Mouse (Mus musculus) thymus, adult 2 months (tissue): ENCODE measurements around the gene Mb21d2. TPM values are rescaled to one million over a fixed set of nuclear protein-coding genes. Genes with fewer than 3 reads are reported as not detected.

Source experiments
- DNase-seq: peaks from one replicate; pipeline ENCODE4 v3.0.0; 2021
- H3K27ac ChIP-seq: fragments of 200-500 bp; 2 replicates; pipeline ENCODE4 v1.5.1; 2012; ENCODE audit warnings: low read length, control low read depth; ENCODE audit not compliant: control insufficient read depth, insufficient read depth
- H3K27me3 ChIP-seq: fragments of 200-500 bp; 2 replicates; pipeline ENCODE4 v1.6.1; 2012; ENCODE audit warnings: mild to moderate bottlenecking, low read length, moderate library complexity, mixed read lengths; ENCODE audit not compliant: control insufficient read depth, insufficient read depth
- H3K36me3 ChIP-seq: fragments of 200-500 bp; 2 replicates; pipeline ENCODE4 v1.6.1; 2012; ENCODE audit warnings: mild to moderate bottlenecking, low read length, moderate library complexity; ENCODE audit not compliant: control insufficient read depth, insufficient read depth
- H3K4me1 ChIP-seq: fragments of 200-500 bp; replicated peaks from 2 replicates; pipeline ENCODE4 v1.6.1; 2012; ENCODE audit warnings: low read length; ENCODE audit not compliant: control insufficient read depth, insufficient read depth
- H3K4me3 ChIP-seq: fragments of 200-500 bp; 2 replicates; pipeline ENCODE4 v1.5.1; 2012; ENCODE audit warnings: mild to moderate bottlenecking, low read length, control low read depth, moderate library complexity; ENCODE audit not compliant: control insufficient read depth, insufficient read depth
- CTCF ChIP-seq: fragments of 200-500 bp; IDR thresholded peaks from 2 replicates; pipeline ENCODE4 v1.5.1; 2012; ENCODE audit warnings: mild to moderate bottlenecking, control low read depth, low read length, moderate library complexity, borderline replicate concordance; ENCODE audit not compliant: control insufficient read depth, poor library complexity, insufficient read depth; ENCODE audit errors: extremely low read depth
- POLR2A ChIP-seq: fragments of 200-500 bp; IDR thresholded peaks from 2 replicates; pipeline ENCODE4 v1.6.1; 2012; ENCODE audit warnings: mild to moderate bottlenecking, low read length, control low read depth, moderate library complexity; ENCODE audit not compliant: control insufficient read depth, poor library complexity, insufficient read depth; ENCODE audit errors: extremely low read depth
- WGBS: fragments of 180-500 bp; shearing (Covaris S2); methylation state at CpG from one replicate; pipeline ENCODE4 v1.1.7; 2018; 5-methylcytosine and 5-hydroxymethylcytosine counted together
- polyA plus RNA-seq: library from polyadenylated mRNA; depleted of rRNA; stranded (reverse); fragments of >200 nt; gene quantifications from 2 replicates; pipeline ENCODE4 v1.2.3, GENCODE M21; 2012

The Mb21d2 gene
- polyA plus RNA-seq, 1 experiment: 3.3 TPM

DNA sequence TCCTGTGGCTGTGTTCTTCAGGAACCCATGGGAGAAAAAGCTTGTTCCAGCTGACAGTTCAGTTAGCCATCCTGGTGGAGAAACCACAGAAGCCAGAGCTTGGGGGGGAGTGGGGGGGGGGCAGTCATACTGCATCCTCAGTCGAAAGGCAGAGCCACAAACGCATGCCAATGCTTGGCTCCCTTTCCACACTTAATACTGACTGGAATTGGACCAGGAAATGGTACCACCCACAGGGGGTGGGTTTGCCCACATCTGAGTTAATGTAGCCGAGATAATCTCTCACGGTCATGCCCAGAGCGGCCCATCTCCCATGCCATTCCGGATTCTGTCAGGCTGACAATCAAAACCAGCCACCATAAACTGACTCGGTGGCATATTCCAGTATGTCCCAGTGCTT lies 14.1 kb downstream of the Mb21d2 start:
- no peak for TF ChIP-seq POLR2A
- TF ChIP-seq CTCF: no peak

DNA sequence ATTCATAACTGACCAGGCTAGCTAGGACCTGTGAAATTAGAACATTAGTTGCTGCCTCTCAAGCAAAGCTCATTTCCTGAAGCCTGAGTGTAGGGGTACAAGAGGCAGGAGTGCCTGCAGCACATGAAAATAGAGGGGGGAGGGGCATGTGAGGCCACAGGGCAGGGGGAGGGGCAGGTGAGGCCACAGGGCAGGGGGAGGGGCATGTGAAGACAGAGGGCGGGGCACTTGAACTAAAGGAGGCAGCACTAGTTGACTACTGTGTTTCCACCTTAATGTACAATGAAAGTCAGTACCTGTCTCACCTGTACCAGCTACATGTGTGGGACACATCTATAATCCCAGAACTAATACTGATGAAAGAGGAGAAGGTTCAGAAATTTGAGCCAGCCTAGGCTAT lies 14.8 kb downstream of the Mb21d2 start:
- TF ChIP-seq POLR2A (no peak), CTCF (no peak)
- no peak for DNase-seq
- Histone ChIP-seq H3K4me1 (no peaks in the 10 kb centered on the region), H3K27ac (no peak overlapping the region), H3K4me3 (no peak overlapping the region), H3K36me3 (no peaks in the 10 kb centered on the region), H3K27me3 (no peaks in the 10 kb centered on the region)
- WGBS: 68% methylated on average over 1 of the region's 1 CpGs

More for the DNA sequence above, 14.1 kb downstream of the Mb21d2 start:
- DNase-seq: no peak
- no peak overlapping the region for H3K27ac ChIP-seq
- no peaks in the 10 kb centered on the region for H3K27me3 ChIP-seq
- H3K4me1 ChIP-seq: no peaks in the 10 kb centered on the region
- no peak overlapping the region for H3K4me3 ChIP-seq
- no peaks in the 10 kb centered on the region for H3K36me3 ChIP-seq
- 91% methylated on average over 7 of the region's 7 CpGs for WGBS

DNA sequence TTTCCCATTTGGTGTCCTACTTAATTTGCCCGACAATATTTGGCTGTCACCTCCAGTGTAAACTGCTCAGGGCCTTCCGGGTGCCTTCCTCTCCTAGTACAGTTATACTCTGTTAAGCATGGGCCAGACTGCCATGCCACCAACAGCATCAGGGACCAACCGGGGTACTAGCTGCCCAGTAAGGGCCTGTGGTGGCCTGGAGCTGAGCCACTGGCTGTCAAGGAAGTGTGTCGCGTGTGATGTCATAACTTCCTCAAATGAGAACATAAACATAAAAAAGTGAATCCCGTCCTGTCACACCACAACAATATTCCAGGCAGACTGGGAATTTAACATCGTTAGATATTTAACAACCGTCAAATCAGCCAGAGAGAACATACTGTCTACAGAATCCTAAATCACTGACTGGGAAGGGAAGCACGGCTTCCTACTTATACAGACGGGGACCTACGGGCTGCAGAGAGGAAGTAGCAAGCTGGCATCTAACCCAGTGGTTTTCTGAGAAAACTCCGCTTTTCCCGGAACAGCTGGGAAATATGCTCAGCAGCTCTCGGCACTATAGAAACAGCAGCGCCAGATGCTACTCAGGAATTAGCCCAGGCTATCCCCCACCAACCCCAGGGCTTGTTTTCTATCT lies 17.9 kb downstream of the Mb21d2 start:
- 12% methylated on average over 15 of the region's 15 CpGs for WGBS
- DNase-seq: no peak
- no peaks in the 10 kb centered on the region for H3K36me3 ChIP-seq
- no peak overlapping the region for H3K27ac ChIP-seq
- H3K27me3 ChIP-seq: no peaks in the 10 kb centered on the region
- no peak for TF ChIP-seq POLR2A
- no peak for TF ChIP-seq CTCF
- no peaks in the 10 kb centered on the region for H3K4me1 ChIP-seq
- H3K4me3 ChIP-seq: no peak overlapping the region

DNA sequence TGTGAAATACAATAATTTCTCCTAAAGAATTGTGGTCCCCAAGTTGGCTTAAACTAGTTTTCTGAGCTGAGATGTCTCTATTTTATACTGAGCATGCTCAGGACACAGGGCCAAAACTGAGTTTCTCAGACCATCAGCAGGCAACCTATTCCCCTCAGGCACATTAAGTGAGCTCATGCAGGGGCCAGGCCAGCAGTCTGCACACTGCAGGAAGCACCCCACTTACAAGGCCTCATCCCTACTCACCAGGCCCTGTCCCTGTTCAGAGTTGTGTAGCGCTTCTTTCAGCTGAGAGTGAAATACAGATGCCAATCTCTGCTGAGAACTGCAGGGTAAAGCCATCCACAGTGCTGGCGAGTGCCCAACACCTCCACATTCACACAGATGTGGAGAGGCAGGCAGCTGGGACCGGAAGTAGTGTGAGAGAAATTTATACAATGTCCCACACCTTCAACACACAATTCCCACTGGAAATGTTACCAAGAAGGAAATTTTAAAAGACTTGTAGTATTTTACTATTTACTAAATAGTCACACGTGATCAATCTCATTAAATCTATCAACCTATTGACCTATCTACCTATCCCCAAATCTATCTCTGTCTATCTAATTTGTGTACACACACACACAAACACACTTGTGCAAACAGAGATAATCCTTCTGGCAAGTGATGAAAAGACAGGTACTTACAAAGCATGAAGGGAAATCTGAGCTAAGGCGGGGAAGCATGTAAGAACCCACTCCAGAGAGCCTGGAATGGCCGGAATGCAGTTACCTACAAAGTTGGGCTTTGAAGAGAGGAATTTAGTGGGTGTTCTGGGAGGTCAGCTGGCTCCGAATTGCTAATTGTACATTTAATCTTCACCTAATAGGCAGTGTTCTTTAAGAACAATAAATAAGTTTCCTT lies 22.9 kb downstream of the Mb21d2 start:
- 92% methylated on average over 7 of the region's 7 CpGs for WGBS

DNA sequence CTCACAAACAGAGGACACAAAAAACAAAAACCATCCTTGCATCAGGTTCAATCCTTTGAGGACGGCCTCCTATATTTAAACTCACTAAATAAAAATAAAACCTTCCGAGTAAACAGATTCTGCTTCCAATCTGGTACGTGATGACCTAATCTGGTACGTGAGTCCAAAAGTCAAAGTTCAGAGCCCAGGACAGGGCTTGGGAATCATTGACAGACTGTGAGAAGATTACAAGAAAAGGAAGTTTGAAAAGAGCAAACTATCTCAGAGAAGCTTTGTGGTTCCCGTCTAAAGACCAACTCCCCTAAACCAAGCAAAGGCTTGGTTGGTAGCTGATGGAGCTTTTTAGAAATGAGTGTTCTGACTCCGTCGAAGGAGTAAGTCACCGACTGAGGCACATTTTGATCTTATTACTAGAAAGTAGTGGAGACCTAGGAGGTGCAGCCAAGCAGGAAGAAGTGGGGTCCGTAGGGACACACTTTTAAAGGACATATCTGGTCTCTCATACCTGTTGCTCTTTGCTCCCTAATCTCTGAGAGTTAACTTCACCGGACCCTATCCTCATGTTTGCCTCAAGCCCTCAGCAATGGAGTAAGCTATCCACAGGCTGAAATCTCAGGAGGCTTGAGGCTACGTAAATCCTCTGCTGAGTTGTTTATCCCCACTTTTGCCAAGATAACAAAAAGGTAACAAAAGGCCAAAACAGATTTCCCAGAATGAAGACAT lies 23.7 kb downstream of the Mb21d2 start:
- WGBS: 93% methylated on average over 11 of the region's 11 CpGs
- Histone ChIP-seq H3K27ac (no peak overlapping the region), H3K4me1 (no peaks in the 10 kb centered on the region), H3K27me3 (no peaks in the 10 kb centered on the region), H3K36me3 (no peaks in the 10 kb centered on the region), H3K4me3 (no peak overlapping the region)
- DNase-seq: no peak
- TF ChIP-seq POLR2A (no peak), CTCF (no peak)

More for the DNA sequence above, 22.9 kb downstream of the Mb21d2 start:
- H3K4me1 ChIP-seq: no peaks in the 10 kb centered on the region
- H3K27me3 ChIP-seq: no peaks in the 10 kb centered on the region
- TF ChIP-seq CTCF (no peak), POLR2A (no peak)
- no peak overlapping the region for H3K4me3 ChIP-seq
- no peaks in the 10 kb centered on the region for H3K36me3 ChIP-seq
- no peak overlapping the region for H3K27ac ChIP-seq
- DNase-seq: no peak

DNA sequence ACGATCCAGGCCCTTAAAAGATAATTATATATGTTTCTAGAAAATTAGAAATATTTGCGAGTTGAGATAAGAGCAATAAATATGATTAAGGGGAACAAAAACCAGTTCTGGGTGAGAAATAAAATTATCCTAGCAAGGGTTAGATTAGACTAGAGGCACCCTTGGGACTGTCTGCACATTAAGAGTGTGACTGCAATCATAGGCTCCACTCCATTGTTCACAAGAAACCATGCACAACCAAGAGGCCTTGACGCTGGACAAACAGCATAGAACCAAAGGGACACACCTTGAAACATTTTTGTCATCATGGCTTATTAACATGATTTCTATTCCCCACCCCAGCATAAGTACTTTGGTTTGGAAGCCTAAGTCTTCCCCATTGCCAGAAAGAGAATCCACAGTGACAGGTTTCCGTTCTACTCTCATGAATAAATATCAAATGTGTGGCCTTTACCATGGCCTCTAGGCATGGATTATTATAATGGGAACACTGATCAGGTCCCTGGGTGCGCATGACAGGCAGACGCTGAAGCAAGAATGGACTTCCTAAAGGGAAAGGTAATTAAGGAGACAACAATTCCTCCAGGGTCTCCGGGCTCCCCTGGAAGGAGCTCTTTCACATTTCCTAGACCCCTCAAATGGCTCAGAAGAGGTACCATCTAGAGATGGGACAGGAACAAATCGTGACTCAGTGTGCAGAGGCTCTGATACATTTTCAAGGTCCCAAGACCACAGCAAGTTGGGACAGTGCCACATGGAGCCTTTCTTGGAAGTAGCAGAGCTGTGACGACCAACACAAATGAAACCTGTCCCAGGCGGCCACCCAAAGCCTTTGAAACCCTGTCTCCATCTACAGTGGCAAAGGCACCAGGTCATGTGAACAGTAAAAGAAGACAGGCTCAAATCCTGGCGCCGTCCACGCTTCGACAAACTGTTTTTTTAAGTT lies 26.6 kb downstream of the Mb21d2 start:
- no peak overlapping the region for H3K4me3 ChIP-seq
- WGBS: 93% methylated on average over 14 of the region's 14 CpGs
- no peaks in the 10 kb centered on the region for H3K36me3 ChIP-seq
- no peak overlapping the region for H3K27ac ChIP-seq
- TF ChIP-seq CTCF (no peak), POLR2A (no peak)
- DNase-seq: no peak
- no peaks in the 10 kb centered on the region for H3K4me1 ChIP-seq
- H3K27me3 ChIP-seq: no peaks in the 10 kb centered on the region
